Mouse (Mus musculus): ENCODE data around the gene Son. TPM values are rescaled to one million over a fixed set of nuclear protein-coding genes. Genes with fewer than 3 reads are reported as not detected.

Son gene
- total RNA-seq, 2 experiments from 2014 or later = 241 to 252 TPM

DNA sequence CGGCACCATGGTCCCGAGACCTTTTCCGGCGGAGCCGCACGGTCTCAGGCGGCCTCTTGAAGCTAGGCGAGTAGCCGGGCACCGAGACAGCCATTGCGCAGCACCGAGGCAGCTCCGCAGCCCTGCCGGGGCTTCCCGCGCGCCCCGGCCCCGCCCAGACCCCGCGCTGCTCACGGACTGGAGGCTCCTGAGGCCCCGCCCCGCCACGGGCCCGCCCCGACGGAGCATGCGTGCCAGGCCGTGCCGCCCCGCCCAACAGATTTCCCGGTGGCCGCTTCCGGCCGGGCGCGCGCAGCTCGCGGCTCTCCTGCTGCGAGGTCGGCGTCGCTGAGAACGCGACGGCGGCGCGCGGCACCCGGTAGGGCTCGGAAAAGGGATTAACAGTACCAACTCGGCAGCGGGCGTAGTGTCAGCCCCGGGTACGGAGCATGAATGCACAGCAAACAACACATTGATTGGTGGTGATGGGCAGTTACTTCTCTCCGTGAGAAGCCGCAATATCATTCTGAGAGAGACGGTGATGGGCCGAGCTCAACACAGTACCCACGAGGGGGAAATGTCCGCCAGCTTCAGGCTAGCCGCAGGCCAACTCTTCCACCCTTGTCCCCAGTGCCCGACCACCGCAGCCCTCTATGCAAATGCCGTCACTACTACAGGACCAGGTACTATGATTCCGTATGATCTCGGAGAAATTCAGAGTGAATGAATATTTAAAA is 41.5 kb downstream of the Son start, which contains the start of gene Donson:
Gene Donson, minus strand, starts transcription at position 152 of the 716 bp plus-strand sequence.
- peak; percentile 92 for DNase-seq

DNA sequence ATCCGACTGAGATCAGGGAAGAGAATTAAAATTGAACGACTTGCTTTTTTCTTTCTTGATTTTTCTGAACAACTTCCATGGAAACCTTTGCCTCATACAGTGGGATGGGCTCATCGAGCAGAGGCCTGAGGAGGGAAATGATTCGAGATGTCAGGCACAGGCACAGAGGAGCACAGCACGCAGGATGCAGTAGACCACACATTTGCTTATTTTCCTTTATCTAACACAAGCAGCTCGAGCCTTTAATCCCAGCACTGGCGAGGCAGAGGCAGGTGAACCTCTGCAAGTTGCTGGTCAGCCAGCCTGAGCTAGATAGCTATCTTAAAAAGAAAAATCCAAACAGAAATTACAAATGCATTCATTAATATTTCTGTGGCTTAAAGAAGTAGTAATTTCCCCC is 42.5 kb downstream of the Son start:
- no peak for DNase-seq

GRCm38 (mm10) chr16:91694455-91695084 is 47.3 kb downstream of the Son start:
- peak; percentile 55 to 57 for DNase-seq

- no peak for DNase-seq
These were observed 47.9 kb downstream of the Son start for GRCm38 (mm10) chr16:91695108-91695755.

DNA sequence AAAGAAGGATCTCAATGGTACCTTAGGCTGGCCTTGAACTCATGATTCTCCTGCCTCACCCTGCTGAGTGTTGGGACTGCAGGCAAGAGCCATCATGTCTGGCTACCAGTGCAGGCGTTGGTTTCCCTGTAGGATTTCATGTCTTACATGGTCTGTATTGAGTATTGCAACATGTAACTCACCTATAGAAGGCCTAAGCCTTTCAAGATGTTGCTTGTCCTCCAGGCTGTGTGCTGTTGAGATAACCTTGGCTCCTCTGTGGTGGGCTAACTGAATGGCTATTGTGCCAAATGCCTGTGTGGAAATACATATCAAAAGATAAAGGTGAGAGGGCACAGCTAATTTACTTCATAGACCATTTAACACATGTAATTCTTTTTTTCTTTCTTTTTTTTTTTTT is 51.7 kb downstream of the Son start:
- no peak for DNase-seq

DNA sequence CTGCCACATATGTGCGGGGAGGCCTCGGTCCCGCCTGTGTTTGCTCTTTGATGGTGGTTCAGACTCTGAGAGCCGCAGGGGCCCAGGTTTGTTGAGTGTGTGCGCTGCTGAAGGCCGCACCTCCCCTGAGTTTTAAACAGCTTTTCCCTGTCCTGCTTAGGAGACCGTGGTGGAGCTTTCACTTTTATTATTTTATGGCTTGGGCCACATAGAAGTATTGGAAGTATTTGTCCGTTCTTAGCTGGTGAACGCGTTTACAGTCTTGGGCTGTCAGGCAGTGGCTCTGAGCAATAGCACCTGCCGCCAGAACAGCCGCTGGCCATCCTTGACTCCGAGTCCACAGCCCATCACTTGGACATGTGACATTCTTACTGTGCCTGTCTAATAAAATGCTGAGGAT is 54.6 kb downstream of the Son start:
- DNase-seq = no peak

DNA sequence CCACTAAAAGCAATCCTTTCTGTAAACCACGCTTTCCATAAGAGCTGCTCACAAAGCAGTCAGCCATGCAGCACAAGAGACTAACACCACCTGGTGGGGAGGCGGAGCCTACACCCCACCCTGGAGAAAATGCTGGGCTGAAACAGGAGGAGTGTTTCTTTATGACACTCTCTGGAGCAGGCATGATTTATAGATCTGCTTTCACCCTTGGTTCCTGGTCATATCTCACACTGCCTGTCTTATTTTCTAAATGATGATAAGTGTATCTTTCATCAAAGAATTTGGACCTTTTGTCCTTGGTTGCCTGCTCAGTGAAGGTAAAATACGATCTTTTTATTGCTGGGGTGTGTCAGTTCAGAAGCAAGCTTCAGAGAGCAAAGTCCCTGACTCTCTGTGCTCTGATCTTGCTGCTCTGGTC is 55.5 kb downstream of the Son start:
- DNase-seq = peak in 1 of 2 experiments; percentile 20

DNA sequence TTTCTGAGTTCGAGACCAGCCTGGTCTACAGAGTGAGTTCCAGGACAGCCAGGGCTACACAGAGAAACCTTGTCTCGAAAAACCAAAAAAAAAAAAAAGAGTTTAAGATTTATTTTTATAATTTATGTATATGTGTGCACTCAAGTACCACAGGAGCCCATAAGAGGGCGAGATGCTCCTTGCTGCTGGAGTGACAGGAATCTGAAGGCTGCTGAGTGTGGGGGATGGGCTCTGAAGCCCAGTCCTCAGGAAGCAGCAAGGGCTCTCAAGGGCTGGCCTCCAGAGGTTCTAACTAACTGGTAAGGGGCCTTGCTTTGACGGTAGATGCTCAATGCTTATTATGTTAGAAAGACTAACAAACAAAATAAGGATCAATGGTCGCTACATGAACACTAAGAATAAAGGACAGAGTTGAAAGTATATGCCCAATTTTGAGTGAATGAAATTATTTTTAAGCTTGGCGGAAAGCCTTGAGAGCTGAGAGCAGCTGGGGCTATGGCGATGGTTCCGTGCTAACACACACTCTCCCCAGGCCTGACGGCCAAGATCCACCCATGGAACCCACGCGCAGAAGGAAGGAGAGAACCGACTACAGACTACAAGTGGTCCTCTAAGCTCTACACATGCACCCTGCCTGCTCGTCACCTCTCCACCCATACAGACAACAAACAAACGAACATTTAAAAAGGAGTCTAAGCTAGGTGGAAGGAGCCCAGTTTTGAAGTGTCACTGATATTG is 57.5 kb downstream of the Son start:
- no peak for DNase-seq

DNA sequence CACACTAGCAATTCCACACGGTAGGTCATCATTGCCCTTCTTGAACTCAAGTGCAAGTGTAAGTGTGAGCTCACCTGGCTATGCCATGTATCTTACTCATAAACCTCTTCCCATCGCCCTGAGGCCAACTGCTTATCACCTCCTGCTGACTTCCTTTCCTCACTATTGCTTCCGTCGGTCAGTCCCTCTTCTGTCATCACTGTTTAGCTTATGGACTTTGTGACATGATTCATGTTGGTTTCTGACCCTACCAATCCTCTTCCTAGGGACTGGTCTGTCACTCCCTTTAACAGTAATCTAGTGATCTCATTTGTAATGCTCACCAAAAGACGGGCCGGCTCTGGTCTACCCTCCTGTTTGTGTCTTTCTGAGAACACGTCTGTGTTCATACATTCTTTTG is 62.9 kb downstream of the Son start:
- no peak for DNase-seq

DNA sequence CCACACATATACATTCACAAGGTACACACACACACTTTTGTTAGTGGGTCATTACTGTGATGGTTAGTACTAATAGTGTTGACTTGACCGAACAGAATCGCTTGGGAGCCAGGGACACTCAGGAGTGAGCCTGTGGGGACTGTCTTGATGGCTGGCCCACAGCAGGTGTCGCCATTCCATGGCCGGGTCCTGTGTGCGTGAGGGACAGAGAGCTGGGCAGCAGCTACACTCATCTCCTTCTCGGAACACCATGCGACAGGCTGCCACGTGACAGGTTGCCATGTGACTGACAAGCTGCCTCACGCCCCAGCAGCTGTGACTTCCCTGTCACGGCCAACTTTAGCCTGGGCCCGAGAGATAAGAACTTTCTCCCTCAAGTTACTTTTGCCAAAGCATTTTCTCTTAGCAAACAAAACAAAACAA is 69.6 kb downstream of the Son start:
- DNase-seq = no peak

GRCm38 (mm10) chr16:91717399-91717798 is 70.1 kb downstream of the Son start:
- DNase-seq = no peak

- DNase-seq = peak; percentile 29 to 55
These were observed 76.9 kb downstream of the Son start for GRCm38 (mm10) chr16:91724247-91724646.

DNA sequence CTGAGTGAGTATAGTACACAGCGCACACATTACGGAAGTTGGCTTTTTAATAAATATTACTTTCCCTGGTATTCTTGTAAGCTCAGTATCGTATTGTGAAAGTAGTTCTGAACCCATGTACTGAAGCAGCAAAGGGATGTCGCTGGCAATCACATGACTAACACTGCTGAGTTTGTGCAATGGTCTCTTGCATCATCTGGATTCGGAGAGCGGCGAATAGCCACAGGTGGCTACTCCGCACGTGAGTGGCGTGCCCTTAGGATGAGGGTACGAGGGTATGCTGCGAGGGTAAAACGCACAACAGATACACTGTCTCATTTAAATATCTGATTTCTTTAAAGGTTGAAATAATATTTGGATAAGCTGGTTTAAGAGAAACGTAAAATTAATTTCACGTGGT is 80.1 kb downstream of the Son start:
- no peak for DNase-seq

DNA sequence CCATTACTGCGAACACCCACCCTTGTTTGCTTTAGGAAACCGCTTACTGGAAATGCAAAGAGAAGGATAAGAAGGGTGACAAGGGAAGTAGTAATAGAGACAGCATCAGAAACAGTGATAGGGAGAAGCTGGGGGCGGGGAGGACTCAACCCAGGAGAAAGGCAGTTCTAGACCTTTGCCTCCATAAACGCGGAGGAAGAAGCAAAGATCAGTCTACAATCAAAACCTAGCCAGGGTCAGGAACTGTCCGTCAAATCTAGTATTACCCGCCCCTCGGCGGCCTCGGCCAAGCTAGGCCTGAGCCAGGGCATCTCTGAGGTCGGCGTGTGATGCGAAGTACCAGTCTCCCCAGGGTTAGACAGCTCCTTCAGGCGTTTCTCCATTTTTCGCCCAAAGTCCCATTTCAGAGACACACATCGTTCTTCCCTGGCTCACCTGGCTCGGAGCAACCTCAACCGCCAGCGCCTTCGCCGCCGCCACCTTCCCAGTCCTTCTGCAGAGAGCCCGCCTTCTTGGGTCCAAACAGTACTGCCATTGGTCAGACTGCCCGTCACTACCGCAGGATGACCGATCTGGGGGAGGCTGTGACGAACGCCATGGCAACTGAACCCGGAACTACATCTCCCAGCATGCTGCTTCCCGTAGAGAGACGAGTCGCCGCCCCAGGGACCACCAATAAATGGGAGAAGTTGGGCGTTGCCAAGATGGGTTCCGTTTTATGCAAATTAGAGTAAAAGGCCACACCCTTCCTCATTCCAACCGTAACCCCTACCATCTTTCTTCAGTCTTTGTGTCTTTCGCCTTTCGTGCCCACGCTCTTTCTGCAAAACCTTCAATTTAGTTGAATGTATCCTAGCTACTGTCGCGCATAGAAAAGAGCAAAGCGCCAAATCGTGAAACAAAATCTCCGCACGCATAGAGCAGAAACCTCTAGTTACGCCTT is 81.1 kb downstream of the Son start, which contains the start of gene Cryzl1:
Gene Cryzl1, minus strand, starts transcription at position 853 of the 943 bp plus-strand sequence.
- peak; percentile 97 to 98 for DNase-seq

Other genes starting within 250 kb of the Son start
- 1 to 10 TPM; 8.9 to 9.2 TPM for gene Il10rb, start 241.3 kb upstream of the Son start, total RNA-seq (2021)
- 10 to 100 TPM; 45.9 to 51.7 TPM for gene Ifnar1, start 162.3 kb upstream of the Son start, total RNA-seq (2021)
- gene Ifngr2, start 100.4 kb upstream of the Son start, total RNA-seq (2021) = 10 to 100 TPM; 52.4 to 57.2 TPM
- 100 to 1,000 TPM; 115 to 124 TPM for gene Tmem50b, start 49.7 kb upstream of the Son start, total RNA-seq (2021)
- 10 to 100 TPM; 10.3 to 10.8 TPM for gene Dnajc28, start 28.5 kb upstream of the Son start, total RNA-seq (2021)
- 10 to 100 TPM; 44.4 to 46.0 TPM for gene Gart, start 554 bp upstream of the Son start, total RNA-seq (2021)
- 10 to 100 TPM; 22.2 to 27.2 TPM for gene Donson, start 41.3 kb downstream of the Son start, total RNA-seq (2021)
- gene Cryzl1, start 81.5 kb downstream of the Son start, total RNA-seq (2021) = 100 to 1,000 TPM; 106 to 108 TPM
- 100 to 1,000 TPM; 158 to 175 TPM for gene Itsn1, start 81.8 kb downstream of the Son start, total RNA-seq (2021)

Data from layer of hippocampus, postnatal 36 days (tissue).